Mouse (Mus musculus) kidney, adult 2 months (tissue): ENCODE data around the gene Gpam.

ENCODE experiments used
- CTCF ChIP-seq: fragments of 200-500 bp; conservative IDR thresholded peaks from 2 replicates; pipeline ENCODE4 v1.5.1; 2011; ENCODE audit warnings: low read depth, mild to moderate bottlenecking, control low read depth, low read length, moderate library complexity, mixed read lengths; ENCODE audit not compliant: insufficient read depth, insufficient read length
- POLR2A ChIP-seq: fragments of 200-500 bp; IDR thresholded peaks from one replicate; pipeline ENCODE4 v1.6.1; 2011; ENCODE audit warnings: low read depth, low read length, control low read depth

- TF ChIP-seq CTCF (no peak), POLR2A (no peak)
Observed at GRCm38 (mm10) chr19:55076822-55077221, 50.2 kb downstream of the Gpam start.
